Mouse (Mus musculus) cerebellum, adult 2 months (tissue): ENCODE data around the gene Paox. TPM values are rescaled to one million over a fixed set of nuclear protein-coding genes. Genes with fewer than 3 reads are reported as not detected.
A peak's percentile ranks its signal among the peaks of the same experiment; 100 is the strongest.

Experiments
- DNase-seq, 2 experiments: peaks; one replicate each; pipeline ENCODE4 v3.0.0; 2021
- H3K27ac ChIP-seq: fragments of 200-500 bp; 2 replicates; pipeline ENCODE4 v1.5.1; 2012; ENCODE audit warnings: low read length, control low read depth, inconsistent platforms; ENCODE audit not compliant: insufficient read depth
- H3K27me3 ChIP-seq: fragments of 200-500 bp; 2 replicates; pipeline ENCODE4 v1.6.1; 2012; ENCODE audit warnings: inconsistent platforms, mild to moderate bottlenecking, low read length, moderate library complexity; ENCODE audit not compliant: control insufficient read depth, insufficient read depth
- H3K4me1 ChIP-seq: fragments of 200-500 bp; 2 replicates; pipeline ENCODE4 v1.6.1; 2011; ENCODE audit warnings: low read length; ENCODE audit not compliant: control insufficient read depth, insufficient read depth
- H3K4me3 ChIP-seq: fragments of 200-500 bp; replicated peaks from 2 replicates; pipeline ENCODE3; 2011; ENCODE audit warnings: mild to moderate bottlenecking, low read depth, low read length, control low read depth; ENCODE audit not compliant: insufficient read depth
- CTCF ChIP-seq: fragments of 200-500 bp; IDR thresholded peaks from 2 replicates; pipeline ENCODE4 v1.5.1; 2011; ENCODE audit warnings: low read depth, mild to moderate bottlenecking, control low read depth, low read length, moderate library complexity, borderline replicate concordance; ENCODE audit not compliant: insufficient read depth
- POLR2A ChIP-seq: fragments of 200-500 bp; IDR thresholded peaks from 2 replicates; pipeline ENCODE4 v1.6.1; 2011; ENCODE audit warnings: low read length, control low read depth, borderline replicate concordance; ENCODE audit not compliant: insufficient read depth
- WGBS: fragments of 180-500 bp; shearing (Covaris S2); methylation state at CpG from one replicate; pipeline ENCODE4 v1.1.7; 2018; 5-methylcytosine and 5-hydroxymethylcytosine counted together
- polyA plus RNA-seq: library from polyadenylated mRNA; depleted of rRNA; stranded (reverse); fragments of >200 nt; gene quantifications from 2 replicates; pipeline ENCODE4 v1.2.3, GENCODE M21; 2012; rRNA removed

The Paox gene
- polyA plus RNA-seq: 5.0 and 5.9 TPM in 2 replicates

DNA sequence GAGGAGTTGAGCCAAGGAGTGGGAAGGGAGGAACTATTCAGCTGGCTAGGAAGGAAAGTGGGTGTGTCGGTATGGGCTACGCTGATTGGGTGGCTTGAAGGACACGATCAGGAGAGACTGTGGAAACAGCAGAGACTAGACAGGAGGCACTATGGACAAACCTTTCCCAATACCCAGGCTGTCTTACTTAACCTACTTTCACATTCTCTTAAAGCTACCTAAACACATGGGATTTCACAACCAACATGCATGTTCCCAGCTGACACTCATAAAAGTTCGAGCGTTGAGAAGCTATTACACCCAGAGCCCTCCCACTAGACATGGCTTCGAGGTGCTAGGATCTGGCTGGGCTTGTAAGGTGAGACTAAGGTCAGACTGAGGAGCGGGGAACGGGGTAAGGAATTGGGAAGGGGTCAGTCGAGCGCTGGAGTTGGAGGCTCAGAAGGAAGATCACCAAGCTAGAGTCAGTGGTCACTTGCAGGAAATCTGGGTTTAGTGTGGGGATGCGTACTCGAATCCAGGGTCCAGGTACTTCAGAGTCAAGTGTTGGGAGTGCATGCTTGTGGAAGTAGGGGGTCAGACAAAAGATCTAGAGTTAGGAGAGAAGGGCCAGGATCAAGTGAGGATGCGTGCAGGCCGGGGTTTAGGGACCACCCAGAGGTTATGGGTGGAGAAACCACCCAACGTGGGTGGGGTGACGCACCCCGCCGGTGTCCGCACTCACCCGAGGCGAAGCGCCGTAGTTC, at the start of gene Paox:
TSS of gene Paox (plus strand) at position 217 of the 746 bp plus-strand sequence.
- WGBS: 2% methylated on average over 23 of the region's 23 CpGs
- peaks cover 5% of the 10 kb centered on the region for H3K4me1 ChIP-seq
- peak within 1 kb of the TSS; percentile 86 for H3K27ac ChIP-seq
- peak in 1 of 2 experiments; percentile 46 for DNase-seq
- H3K27me3 ChIP-seq: no peaks in the 10 kb centered on the region
- H3K4me3 ChIP-seq: peak within 1 kb of the TSS; percentile 94
- TF ChIP-seq CTCF (no peak), POLR2A (no peak)

DNA sequence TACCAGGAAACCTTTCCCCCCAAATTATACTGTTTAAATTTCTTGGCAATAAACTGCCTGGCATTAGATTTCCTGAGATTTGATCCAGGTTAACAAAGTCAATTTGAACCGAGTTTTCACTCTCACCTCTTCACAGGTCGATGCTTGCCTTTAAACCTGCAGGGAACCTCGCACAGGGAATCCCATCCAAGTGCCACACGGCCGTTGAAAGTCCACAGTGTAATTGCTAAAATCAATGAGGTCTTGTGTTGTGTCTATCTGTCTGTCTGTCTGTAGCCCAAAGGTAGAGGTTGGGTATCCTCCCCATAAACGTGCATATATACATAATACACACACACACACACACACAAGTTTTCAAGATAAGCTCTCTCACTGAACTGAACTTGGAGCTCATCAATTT, 48.2 kb upstream of the Paox start:
- H3K27me3 ChIP-seq: no peaks in the 10 kb centered on the region
- DNase-seq: no peak
- WGBS: 65% methylated on average over 6 of the region's 6 CpGs
- H3K4me3 ChIP-seq: no peak overlapping the region
- TF ChIP-seq CTCF: no peak
- H3K27ac ChIP-seq: no peak overlapping the region
- no peaks in the 10 kb centered on the region for H3K4me1 ChIP-seq

GRCm38 (mm10) chr7:140070042-140070711, 45.4 kb upstream of the Paox start:
- no peaks in the 10 kb centered on the region for H3K27me3 ChIP-seq

DNA sequence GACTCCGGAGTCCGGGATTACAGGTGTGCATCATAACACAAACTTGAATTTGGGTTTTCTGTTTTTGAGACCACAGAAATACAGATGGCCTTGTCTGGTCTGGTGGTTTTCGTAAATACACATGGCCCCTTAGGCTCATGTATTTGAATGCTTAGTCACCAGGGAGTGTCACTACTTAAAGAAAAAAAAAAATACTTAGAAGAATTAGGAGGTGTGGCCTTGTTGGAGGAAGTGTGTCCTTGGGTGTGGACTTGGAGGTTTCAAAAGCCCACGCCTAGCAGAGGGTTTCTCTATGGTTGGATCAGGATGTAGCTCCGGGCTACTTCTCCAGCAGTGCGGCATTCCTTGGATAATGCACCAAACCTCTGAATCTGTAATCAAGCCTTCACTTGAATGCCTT, 37.9 kb upstream of the Paox start:
- 87% methylated on average over 6 of the region's 6 CpGs for WGBS
- Histone ChIP-seq H3K27me3 (no peaks in the 10 kb centered on the region), H3K4me3 (no peak overlapping the region), H3K4me1 (no peaks in the 10 kb centered on the region), H3K27ac (no peak overlapping the region)
- TF ChIP-seq CTCF: no peak
- no peak for TF ChIP-seq POLR2A
- DNase-seq: no peak

More at GRCm38 (mm10) chr7:140070042-140070711, 45.4 kb upstream of the Paox start:
- H3K4me1 ChIP-seq: no peaks in the 10 kb centered on the region
- TF ChIP-seq POLR2A (no peak), CTCF (no peak)
- H3K4me3 ChIP-seq: no peak overlapping the region
- WGBS: 40% methylated on average over 39 of the region's 39 CpGs
- no peak overlapping the region for H3K27ac ChIP-seq
- DNase-seq: no peak

- peak; percentile 80 to 83 for DNase-seq
- H3K27me3 ChIP-seq: no peaks in the 10 kb centered on the region
- no peak overlapping the region for H3K27ac ChIP-seq
- 3% methylated on average over 5 of the region's 5 CpGs for WGBS
- H3K4me1 ChIP-seq: no peaks in the 10 kb centered on the region
- no peak overlapping the region for H3K4me3 ChIP-seq
- no peak for TF ChIP-seq POLR2A
- peak; percentile 91 for TF ChIP-seq CTCF
Measured at GRCm38 (mm10) chr7:140078711-140079110, 36.9 kb upstream of the Paox start.

DNA sequence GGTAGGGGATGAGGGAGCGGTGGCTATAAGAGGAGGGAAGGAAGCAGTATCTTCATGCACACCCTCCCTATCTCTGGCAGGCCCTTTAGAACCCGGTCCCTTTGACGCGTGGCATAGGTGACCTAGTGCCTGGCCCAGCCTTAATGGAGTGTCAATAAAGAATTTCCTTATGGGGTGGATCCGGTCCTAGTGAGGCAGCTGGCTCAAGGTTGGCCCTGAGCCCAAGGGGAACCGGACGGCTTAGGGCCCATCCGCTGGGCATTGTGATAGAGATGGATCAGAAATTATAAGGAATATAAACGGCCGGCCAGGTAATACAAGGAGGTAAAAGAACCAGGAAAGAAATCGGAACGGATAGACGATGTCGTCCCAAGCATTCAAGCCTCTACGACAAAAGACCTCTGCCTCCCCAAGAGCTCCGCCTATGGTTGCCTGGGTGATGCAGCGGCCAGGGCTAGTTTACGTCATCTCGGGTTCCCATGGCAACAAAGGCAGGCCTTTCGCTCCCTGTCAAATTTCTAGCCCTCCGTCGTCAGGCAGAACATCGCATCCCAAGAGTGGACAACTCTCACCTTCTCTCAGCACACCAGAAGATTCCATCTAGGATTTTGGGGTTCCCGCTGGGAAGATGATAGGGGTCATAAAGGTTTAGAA, 35.0 kb upstream of the Paox start:
- H3K4me1 ChIP-seq: no peaks in the 10 kb centered on the region
- H3K27me3 ChIP-seq: no peaks in the 10 kb centered on the region
- 2% methylated on average over 24 of the region's 24 CpGs for WGBS
- DNase-seq: peak; percentile 96
- H3K27ac ChIP-seq: peak overlapping the region; percentile 16
- TF ChIP-seq CTCF (no peak; the same call in 1 of the 2 replicates), POLR2A (peak; percentile 97; the same call in 1 of the 2 replicates)
- peak overlapping the region; percentile 61 for H3K4me3 ChIP-seq

GRCm38 (mm10) chr7:140081408-140082241, 34.0 kb upstream of the Paox start:
- no peaks in the 10 kb centered on the region for H3K27me3 ChIP-seq
- TF ChIP-seq POLR2A: no peak
- TF ChIP-seq CTCF: no peak
- peak overlapping the region; percentile 61 for H3K4me3 ChIP-seq
- peak; percentile 68 to 74 for DNase-seq
- 4% methylated on average over 20 of the region's 20 CpGs for WGBS
- H3K4me1 ChIP-seq: no peaks in the 10 kb centered on the region
- peak overlapping the region; percentile 12 for H3K27ac ChIP-seq
